Mouse (Mus musculus) right cerebral cortex, postnatal 25 days (tissue): Measurements from ENCODE around the gene BC107364.
"Not testable (repeated sequence)": the region's sequence is repeated elsewhere in the genome, so short reads cannot be mapped to it uniquely, and the experiment has no call there.

Experiments
- DNase-seq: peaks from one replicate; pipeline ENCODE4 v3.0.0; 2022

The BC107364 gene

GRCm38 (mm10) chr3:96410966-96411365, 41.1 kb downstream of the BC107364 start:
- no peak for DNase-seq

- DNase-seq = no peak
Measured at GRCm38 (mm10) chr3:96409701-96410246, 42.3 kb downstream of the BC107364 start.

- DNase-seq = not testable (repeated sequence)
Measured at GRCm38 (mm10) chr3:96408111-96408510, 44.0 kb downstream of the BC107364 start.

GRCm38 (mm10) chr3:96405541-96406503, 46.3 kb downstream of the BC107364 start:
- no peak for DNase-seq

GRCm38 (mm10) chr3:96405004-96405403, 47.1 kb downstream of the BC107364 start:
- no peak for DNase-seq

GRCm38 (mm10) chr3:96404450-96404849, 47.7 kb downstream of the BC107364 start:
- DNase-seq = no peak

GRCm38 (mm10) chr3:96403016-96403415, 49.1 kb downstream of the BC107364 start:
- no peak for DNase-seq

GRCm38 (mm10) chr3:96401832-96402501, 50.1 kb downstream of the BC107364 start:
- DNase-seq = no peak

GRCm38 (mm10) chr3:96401474-96401831, 50.7 kb downstream of the BC107364 start:
- no peak for DNase-seq

- DNase-seq = no peak
Measured at GRCm38 (mm10) chr3:96398911-96399310, 53.2 kb downstream of the BC107364 start.

- DNase-seq = no peak
Measured at GRCm38 (mm10) chr3:96396857-96397256, 55.2 kb downstream of the BC107364 start.

GRCm38 (mm10) chr3:96387202-96387601, 64.9 kb downstream of the BC107364 start:
- DNase-seq = not testable (repeated sequence)
